Mouse (Mus musculus) intestine, embryonic 15.5 days (tissue): ENCODE results near the gene Pde3a. TPM values are rescaled to one million over a fixed set of nuclear protein-coding genes. Genes with fewer than 3 reads are reported as not detected.

Experiments used
- ATAC-seq: fragments of 200-750 bp; cut with Nextera tagmentation; 2 replicates; pipeline ENCODE4 v1.8.0; 2017; ENCODE audit warnings: moderate TSS enrichment, moderate library complexity
- H3K27ac ChIP-seq: fragments of 300-500 bp; sonication (generic); 2 replicates; pipeline ENCODE4 v1.5.1; 2015; ENCODE audit warnings: mild to moderate bottlenecking, inconsistent platforms
- H3K27me3 ChIP-seq: fragments of 300-500 bp; sonication (generic); replicated peaks from 2 replicates; pipeline ENCODE4 v1.6.1; 2015; ENCODE audit warnings: inconsistent platforms
- H3K36me3 ChIP-seq: fragments of 300-500 bp; sonication (generic); 2 replicates; pipeline ENCODE4 v1.6.1; 2015; ENCODE audit warnings: inconsistent platforms
- H3K4me1 ChIP-seq: fragments of 300-500 bp; sonication (generic); replicated peaks from 2 replicates; pipeline ENCODE4 v1.6.1; 2015; ENCODE audit warnings: inconsistent platforms
- H3K4me2 ChIP-seq: fragments of 300-500 bp; sonication (generic); replicated peaks from 2 replicates; pipeline ENCODE4 v1.6.1; 2015; ENCODE audit warnings: mild to moderate bottlenecking, inconsistent platforms
- H3K4me3 ChIP-seq: fragments of 300-500 bp; sonication (generic); replicated peaks from 2 replicates; pipeline ENCODE4 v1.5.1; 2015; ENCODE audit warnings: inconsistent platforms
- H3K9ac ChIP-seq: fragments of 300-500 bp; sonication (generic); 2 replicates; pipeline ENCODE4 v1.6.1; 2015; ENCODE audit warnings: inconsistent platforms
- H3K9me3 ChIP-seq: fragments of 300-500 bp; sonication (generic); 2 replicates; pipeline ENCODE4 v1.6.1; 2016; ENCODE audit warnings: inconsistent platforms
- WGBS: fragments of 180-500 bp; shearing (Covaris S2); methylation state at CpG from one replicate; pipeline ENCODE4 v1.1.7; 2015; 5-methylcytosine and 5-hydroxymethylcytosine counted together
- polyA plus RNA-seq: library from polyadenylated mRNA; unstranded; fragments of >200 nt; fragmentation: Nextera tagmentation; extraction: Ambion mirVana; gene quantifications from 2 replicates; pipeline ENCODE4 v1.2.1, GENCODE M21; 2015

The Pde3a gene
- polyA plus RNA-seq: 19.5 and 20.8 TPM in 2 replicates

DNA sequence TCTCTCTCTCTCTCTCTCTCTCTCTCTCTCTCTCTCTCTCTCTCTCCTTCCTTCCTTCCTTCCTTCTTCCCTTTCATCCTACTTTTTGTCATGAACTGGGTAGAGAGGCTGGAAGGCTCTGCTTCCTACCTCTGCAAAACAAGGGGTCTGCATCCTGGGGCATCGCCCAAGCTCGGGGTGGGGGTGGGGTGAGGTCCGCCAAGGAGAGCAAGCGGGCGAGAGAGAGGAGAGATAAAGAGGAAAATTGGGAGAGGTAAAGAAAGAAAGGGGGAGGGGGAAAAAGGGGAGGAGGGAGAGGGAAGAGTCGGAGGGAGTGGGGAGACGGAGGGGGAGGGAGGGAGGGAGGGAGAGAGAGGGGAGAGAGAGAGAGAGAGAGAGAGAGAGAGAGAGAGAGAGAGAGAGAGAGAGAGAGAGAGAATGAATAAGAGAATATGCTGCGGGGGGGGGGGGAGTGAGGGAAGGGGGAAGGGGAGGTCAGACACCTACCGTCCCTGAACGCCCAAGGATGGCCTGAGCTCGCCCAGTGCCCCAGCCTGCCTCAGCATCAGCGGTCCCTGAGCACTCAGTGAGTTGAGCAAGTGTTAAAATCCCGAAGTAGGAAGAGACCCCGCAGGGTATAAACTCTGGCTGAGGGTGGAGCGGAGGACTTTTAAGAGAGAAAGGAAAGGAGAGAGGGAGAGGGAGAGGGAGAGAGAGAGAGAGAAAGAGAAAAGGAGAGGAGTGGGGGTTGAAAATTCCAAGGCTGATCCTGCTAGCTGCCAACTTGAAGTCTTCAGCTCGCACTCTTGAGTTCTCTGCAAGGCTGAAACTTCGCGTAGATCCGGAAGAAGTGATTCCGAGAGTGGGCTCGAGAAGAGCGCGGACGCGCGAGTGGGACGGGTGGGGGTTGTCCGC is at the start of gene Pde3a:
Gene Pde3a (plus strand): TSS at position 579 of the 894 bp plus-strand sequence.
- WGBS: 1% methylated on average over 27 of the region's 28 CpGs
- no peaks in the 10 kb centered on the region for H3K36me3 ChIP-seq
- no peaks in the 10 kb centered on the region for H3K9me3 ChIP-seq
- peak within 1 kb of the TSS; percentile 97 for H3K27ac ChIP-seq
- peak; percentile 32 for ATAC-seq
- peak within 1 kb of the TSS; percentile 89 for H3K4me3 ChIP-seq
- peak within 1 kb of the TSS; percentile 75 for H3K4me2 ChIP-seq
- no peaks in the 10 kb centered on the region for H3K27me3 ChIP-seq
- H3K4me1 ChIP-seq: peaks cover 16% of the 10 kb centered on the region; the same call in 1 of the 2 replicates
- peak within 1 kb of the TSS; percentile 91 for H3K9ac ChIP-seq

DNA sequence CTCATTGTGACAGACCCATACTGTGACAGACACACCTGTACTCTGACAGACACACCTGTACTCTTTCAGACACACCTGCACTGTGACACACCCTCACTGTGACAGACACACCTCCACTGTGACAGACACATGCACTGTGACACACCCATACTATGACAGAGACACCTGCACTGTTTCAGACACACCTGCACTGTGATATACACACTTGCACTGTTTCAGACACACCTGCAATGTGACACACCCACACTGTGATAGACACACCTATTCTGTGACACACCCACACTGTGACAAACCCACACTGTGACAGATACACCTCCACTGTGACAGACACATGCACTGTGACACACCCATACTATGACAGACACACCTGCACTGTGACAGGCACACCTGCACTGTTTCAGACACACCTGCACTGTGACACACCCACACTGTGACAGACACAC is 48.9 kb upstream of the Pde3a start:
- Histone ChIP-seq H3K4me1 (no peaks in the 10 kb centered on the region), H3K9ac (no peak overlapping the region), H3K27ac (no peak overlapping the region), H3K4me2 (no peak overlapping the region), H3K27me3 (no peaks in the 10 kb centered on the region), H3K9me3 (no peaks in the 10 kb centered on the region), H3K36me3 (no peaks in the 10 kb centered on the region), H3K4me3 (no peak overlapping the region)
- ATAC-seq: peak; percentile 83

DNA sequence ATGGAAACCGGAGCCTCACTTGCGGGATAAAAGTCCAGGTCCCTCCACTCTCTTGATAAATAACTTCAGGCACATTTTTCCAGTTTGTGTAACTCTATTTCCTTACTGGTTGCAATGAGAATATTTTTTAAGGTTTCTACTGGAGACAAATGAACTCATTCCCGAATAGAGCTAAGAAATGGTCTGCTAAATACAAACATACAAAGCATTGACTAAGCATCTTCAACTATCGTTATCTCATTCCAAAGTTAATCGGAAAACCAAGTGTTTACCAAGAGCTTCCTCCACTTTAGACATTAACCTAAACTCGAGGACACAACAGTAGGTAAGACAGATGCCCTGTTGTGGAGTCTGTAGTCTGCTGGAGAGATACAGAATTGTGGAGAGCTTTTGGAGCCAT is 41.5 kb upstream of the Pde3a start:
- H3K4me3 ChIP-seq: no peak overlapping the region
- H3K9me3 ChIP-seq: no peaks in the 10 kb centered on the region
- no peak overlapping the region for H3K27ac ChIP-seq
- ATAC-seq: no peak
- H3K4me1 ChIP-seq: no peaks in the 10 kb centered on the region
- no peaks in the 10 kb centered on the region for H3K36me3 ChIP-seq
- H3K9ac ChIP-seq: no peak overlapping the region
- 51% methylated on average over 6 of the region's 6 CpGs for WGBS
- no peak overlapping the region for H3K4me2 ChIP-seq
- H3K27me3 ChIP-seq: no peaks in the 10 kb centered on the region

DNA sequence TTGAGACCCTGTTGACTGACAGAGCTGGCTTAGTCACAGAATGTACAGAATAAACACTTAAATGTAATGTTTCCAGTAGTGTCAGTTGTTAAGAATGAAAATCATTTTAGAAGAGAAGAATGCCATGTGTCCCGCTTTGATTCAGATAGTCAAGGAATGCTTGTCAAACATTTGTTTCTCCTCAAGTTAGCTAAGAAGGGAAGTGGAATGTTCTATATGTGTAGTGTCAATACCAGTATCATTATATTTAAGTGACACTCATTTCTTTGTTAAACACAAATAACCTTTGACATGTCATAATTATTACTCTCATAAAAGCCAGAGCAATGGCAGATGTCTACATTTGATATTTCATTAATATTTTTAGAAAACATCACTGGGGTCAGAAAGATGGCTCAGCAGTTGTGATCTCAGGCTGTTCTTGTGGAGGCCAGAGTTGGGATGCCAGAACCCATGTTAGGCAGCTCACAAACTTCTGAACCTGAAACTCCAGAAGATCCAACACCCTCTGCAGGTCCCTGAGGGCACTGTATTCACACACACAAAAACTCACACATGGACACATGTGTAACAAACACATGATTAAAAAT is 40.7 kb upstream of the Pde3a start:
- 71% methylated on average over 1 of the region's 1 CpGs for WGBS
- Histone ChIP-seq H3K4me2 (no peak overlapping the region), H3K9ac (no peak overlapping the region), H3K9me3 (no peaks in the 10 kb centered on the region), H3K4me1 (no peaks in the 10 kb centered on the region), H3K27me3 (no peaks in the 10 kb centered on the region), H3K27ac (no peak overlapping the region), H3K36me3 (no peaks in the 10 kb centered on the region), H3K4me3 (no peak overlapping the region)
- no peak for ATAC-seq

DNA sequence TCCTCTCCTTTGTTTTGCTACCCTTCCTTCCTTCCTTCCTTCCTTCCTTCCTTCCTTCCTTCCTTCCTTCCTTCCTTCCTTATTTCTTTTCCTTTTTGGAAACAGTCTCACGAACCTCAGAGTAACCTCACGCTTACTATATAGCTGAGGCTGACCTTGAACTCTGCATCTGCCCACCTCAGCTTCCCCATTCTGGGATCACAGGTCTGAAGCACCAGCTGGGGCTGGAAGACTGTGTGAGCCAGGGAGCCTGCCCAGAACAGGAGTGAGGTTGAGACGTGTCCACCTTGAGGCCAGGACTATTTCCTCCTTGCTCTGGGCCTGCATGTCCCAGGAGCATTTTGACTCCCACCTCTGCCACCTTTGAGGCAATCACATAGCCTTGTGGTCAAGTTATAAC is 39.0 kb upstream of the Pde3a start:
- WGBS: 93% methylated on average over 3 of the region's 3 CpGs
- Histone ChIP-seq H3K4me2 (no peak overlapping the region), H3K36me3 (no peaks in the 10 kb centered on the region), H3K4me1 (no peaks in the 10 kb centered on the region), H3K4me3 (no peak overlapping the region), H3K9ac (no peak overlapping the region), H3K9me3 (no peaks in the 10 kb centered on the region), H3K27me3 (no peaks in the 10 kb centered on the region), H3K27ac (no peak overlapping the region)
- ATAC-seq: no peak

DNA sequence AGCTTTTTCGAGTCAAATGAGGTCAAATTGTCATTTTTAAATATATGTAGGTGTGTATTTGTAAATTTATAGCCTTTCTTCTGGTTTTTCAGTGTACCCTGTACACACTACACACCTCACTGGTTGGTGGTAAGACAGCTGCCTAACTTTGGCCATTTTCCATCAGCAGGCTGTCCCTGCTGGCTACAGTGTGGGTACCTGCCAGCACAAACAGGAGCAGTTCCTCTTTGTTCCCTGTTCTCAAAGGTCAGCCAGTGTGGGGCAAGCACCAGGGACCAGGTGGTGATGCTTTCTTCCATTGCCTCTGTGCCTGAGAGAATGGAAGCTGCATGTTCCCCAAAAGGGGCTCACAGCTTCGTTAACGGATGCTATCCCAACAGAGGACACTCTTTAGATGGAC is 28.0 kb upstream of the Pde3a start:
- WGBS: 72% methylated on average over 3 of the region's 3 CpGs
- H3K4me3 ChIP-seq: no peak overlapping the region
- no peak for ATAC-seq
- H3K4me2 ChIP-seq: no peak overlapping the region
- H3K27ac ChIP-seq: no peak overlapping the region
- no peaks in the 10 kb centered on the region for H3K9me3 ChIP-seq
- H3K4me1 ChIP-seq: no peaks in the 10 kb centered on the region
- H3K36me3 ChIP-seq: no peaks in the 10 kb centered on the region
- no peak overlapping the region for H3K9ac ChIP-seq
- H3K27me3 ChIP-seq: no peaks in the 10 kb centered on the region

DNA sequence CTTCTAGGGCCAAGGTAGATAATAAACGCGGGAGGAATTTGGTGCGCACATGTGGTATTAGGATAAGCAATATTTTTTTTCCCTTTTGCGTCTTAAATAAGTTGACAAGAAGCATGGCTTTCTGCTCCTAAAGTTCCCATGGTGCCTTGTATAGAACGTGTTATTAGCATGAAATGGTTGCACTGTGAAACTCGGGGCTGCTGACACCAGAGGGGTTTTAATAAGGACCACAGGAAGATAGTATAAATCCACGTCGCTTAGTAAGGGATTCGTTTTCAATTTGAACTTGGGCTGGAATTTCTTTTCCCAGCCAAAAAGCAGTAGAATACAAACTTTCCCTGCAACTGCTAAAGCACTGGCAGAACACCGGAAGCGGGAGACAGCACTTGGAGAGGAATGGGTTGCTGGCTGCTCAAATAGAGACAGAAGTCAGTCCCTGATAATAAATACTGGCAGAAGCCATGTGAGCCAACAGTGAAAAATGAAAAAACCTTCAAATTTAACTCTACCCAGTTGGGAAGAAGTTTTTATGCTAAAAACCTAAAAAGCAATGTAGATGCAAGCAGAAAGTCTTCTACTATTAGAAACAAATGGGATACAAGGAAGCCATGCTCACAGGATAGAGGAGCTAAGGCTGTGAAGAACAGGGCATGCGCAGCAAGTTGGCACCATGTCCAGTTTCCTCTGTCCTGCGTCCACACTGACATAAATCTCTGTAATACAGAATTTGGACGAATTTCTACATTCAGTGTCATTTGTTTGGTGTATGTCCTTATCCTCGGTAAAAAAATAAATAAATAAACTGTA is 22.0 kb upstream of the Pde3a start:
- H3K4me2 ChIP-seq: no peak overlapping the region
- H3K36me3 ChIP-seq: no peaks in the 10 kb centered on the region
- ATAC-seq: no peak
- no peak overlapping the region for H3K9ac ChIP-seq
- no peaks in the 10 kb centered on the region for H3K4me1 ChIP-seq
- H3K4me3 ChIP-seq: no peak overlapping the region
- no peaks in the 10 kb centered on the region for H3K27me3 ChIP-seq
- no peaks in the 10 kb centered on the region for H3K9me3 ChIP-seq
- 55% methylated on average over 15 of the region's 15 CpGs for WGBS
- no peak overlapping the region for H3K27ac ChIP-seq

DNA sequence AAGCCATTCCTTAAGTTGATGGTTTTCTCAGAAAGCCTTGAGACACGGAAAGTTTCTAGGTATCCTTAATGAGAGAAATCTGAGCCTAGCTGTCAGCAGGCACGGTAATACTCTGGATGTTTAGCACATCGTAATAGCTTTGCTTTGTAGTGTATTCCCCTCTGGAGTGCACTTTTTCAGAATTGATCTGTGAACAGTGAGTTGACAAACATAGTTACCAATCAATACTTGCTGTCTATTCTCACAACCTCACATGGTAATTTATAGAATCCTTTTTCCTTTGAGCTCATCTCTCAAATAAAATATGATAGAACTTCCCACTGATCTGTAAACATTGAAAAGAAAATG is 21.4 kb upstream of the Pde3a start:
- Histone ChIP-seq H3K36me3 (no peaks in the 10 kb centered on the region), H3K9me3 (no peaks in the 10 kb centered on the region), H3K9ac (no peak overlapping the region), H3K4me1 (no peaks in the 10 kb centered on the region), H3K4me2 (no peak overlapping the region), H3K27me3 (no peaks in the 10 kb centered on the region), H3K27ac (no peak overlapping the region), H3K4me3 (no peak overlapping the region)
- WGBS: 48% methylated on average over 3 of the region's 3 CpGs
- ATAC-seq: no peak

DNA sequence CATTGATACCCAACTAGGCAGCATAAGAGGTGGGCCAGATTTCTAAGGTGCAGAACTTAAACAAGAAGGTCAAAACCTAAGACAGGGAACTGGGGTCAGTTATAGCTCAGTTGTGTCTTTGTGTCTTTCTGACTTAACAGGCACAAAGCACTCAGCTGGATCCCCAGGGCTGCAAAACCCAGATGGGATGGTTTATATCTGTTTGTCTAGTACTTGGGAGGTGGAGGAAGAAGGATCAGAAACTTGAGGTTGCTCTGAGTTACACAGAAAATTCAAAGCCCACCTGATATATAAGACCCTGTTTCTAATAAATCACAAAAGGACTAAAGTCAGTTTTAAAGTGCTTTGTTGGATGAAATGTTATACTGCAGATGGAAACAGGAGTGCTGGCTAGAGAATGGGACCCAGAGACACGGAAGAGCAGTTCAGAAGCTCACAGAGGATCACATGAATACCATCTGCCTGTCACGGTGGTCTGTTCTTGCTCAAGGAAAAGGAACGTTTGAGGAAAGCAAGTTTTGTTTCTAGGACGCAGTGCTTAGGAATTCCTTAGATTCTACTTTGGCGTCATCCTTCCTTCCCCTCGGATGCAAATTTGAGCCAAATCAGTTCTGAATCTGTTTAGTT is 16.2 kb upstream of the Pde3a start:
- no peaks in the 10 kb centered on the region for H3K4me1 ChIP-seq
- H3K27me3 ChIP-seq: no peaks in the 10 kb centered on the region
- H3K9ac ChIP-seq: no peak overlapping the region
- H3K4me3 ChIP-seq: no peak overlapping the region
- no peak overlapping the region for H3K4me2 ChIP-seq
- no peak overlapping the region for H3K27ac ChIP-seq
- H3K9me3 ChIP-seq: no peaks in the 10 kb centered on the region
- no peaks in the 10 kb centered on the region for H3K36me3 ChIP-seq
- WGBS: 47% methylated on average over 6 of the region's 6 CpGs
- peak; percentile 61 for ATAC-seq

DNA sequence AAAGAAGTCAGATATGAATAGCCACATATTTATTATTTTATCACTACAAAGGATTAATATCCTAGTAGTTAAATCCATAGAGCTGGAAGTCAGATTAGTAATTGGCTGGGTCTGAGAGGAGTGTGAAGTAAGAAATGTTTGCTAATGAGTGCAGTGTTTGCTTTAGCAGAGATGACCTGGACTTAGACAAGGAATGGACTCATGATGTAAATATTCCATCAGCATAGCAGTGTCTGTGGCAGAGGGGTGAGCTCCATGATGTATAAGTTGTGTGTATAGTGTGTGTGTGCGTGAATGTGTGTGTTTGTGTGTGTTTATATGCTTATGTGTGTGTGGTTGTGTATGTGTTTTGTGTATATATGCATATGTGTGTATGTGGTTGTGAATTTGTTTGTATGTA is 7.3 kb upstream of the Pde3a start:
- no peaks in the 10 kb centered on the region for H3K9me3 ChIP-seq
- H3K27ac ChIP-seq: no peak overlapping the region
- H3K4me3 ChIP-seq: no peak overlapping the region
- 91% methylated on average over 1 of the region's 1 CpGs for WGBS
- no peak overlapping the region for H3K9ac ChIP-seq
- ATAC-seq: peak; percentile 31; the same call in 1 of the 2 replicates
- no peaks in the 10 kb centered on the region for H3K36me3 ChIP-seq
- no peak overlapping the region for H3K4me2 ChIP-seq
- no peaks in the 10 kb centered on the region for H3K27me3 ChIP-seq
- no peaks in the 10 kb centered on the region for H3K4me1 ChIP-seq

DNA sequence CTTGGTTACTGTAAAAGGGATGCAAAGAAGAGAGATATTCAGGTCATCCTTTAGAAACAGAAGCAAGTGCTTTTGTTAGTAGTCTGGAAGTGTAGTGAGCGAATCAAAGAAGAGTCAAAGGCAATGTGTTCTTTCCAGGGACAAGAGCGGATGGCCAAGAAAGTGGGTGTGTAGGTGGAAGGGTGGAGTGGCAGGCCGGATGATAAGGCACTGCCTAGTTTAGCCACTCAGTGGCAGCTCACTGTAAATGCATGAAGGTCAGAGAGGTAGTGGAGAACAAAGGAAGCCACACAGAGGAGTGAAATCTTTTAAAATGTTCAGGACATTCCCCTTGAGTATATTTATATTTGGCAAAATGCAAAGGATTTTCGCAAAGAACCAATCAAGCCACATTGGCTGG is 4.0 kb upstream of the Pde3a start:
- no peaks in the 10 kb centered on the region for H3K9me3 ChIP-seq
- H3K4me3 ChIP-seq: no peak overlapping the region
- 81% methylated on average over 4 of the region's 4 CpGs for WGBS
- no peak overlapping the region for H3K27ac ChIP-seq
- H3K9ac ChIP-seq: no peak overlapping the region
- no peaks in the 10 kb centered on the region for H3K36me3 ChIP-seq
- ATAC-seq: no peak
- no peak overlapping the region for H3K4me2 ChIP-seq
- no peaks in the 10 kb centered on the region for H3K27me3 ChIP-seq
- H3K4me1 ChIP-seq: 0 out of 2 replicates have a peak, but pooled peaks cover 7% of the 10 kb centered on the region

DNA sequence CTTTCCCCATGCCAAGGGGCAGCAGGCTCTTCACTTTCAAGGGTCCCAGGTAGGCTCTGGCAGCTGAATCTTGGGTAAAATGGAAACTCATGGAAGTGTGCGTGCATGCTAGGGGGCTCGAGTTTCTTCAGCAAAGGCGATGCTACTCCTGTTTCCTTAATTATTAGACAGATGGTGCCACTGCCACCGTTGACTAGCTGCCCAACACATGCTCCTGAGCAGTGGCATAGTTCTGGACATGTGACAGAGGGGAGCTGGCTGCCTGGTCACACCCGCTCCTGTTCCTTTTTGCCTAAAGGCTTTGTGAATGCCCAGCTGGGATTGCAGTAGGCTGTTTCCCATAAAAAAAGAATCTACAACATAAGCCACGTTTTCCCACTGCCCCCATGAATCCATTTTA is 2.7 kb upstream of the Pde3a start:
- H3K9ac ChIP-seq: no peak overlapping the region
- 82% methylated on average over 6 of the region's 6 CpGs for WGBS
- H3K36me3 ChIP-seq: no peaks in the 10 kb centered on the region
- H3K4me1 ChIP-seq: 0 out of 2 replicates have a peak, but pooled peaks cover 7% of the 10 kb centered on the region
- no peak for ATAC-seq
- H3K4me3 ChIP-seq: no peak overlapping the region
- no peak overlapping the region for H3K27ac ChIP-seq
- no peak overlapping the region for H3K4me2 ChIP-seq
- no peaks in the 10 kb centered on the region for H3K9me3 ChIP-seq
- H3K27me3 ChIP-seq: no peaks in the 10 kb centered on the region
